Mouse (Mus musculus) limb, embryonic 15.5 days (tissue): ENCODE measurements around the gene Smg6. TPM values are rescaled to one million over a fixed set of nuclear protein-coding genes. Genes with fewer than 3 reads are reported as not detected.
"Not testable (repeated sequence)": the region's sequence is repeated elsewhere in the genome, so short reads cannot be mapped to it uniquely, and the experiment has no call there.

Experiments used
- ATAC-seq: fragments of 200-750 bp; cut with Nextera tagmentation; 2 replicates; pipeline ENCODE4 v1.8.0; 2017; ENCODE audit warnings: low read depth, moderate TSS enrichment; ENCODE audit not compliant: insufficient number of reproducible peaks, low FRiP score, low TSS enrichment
- H3K27ac ChIP-seq: fragments of 300-500 bp; sonication (generic); 2 replicates; pipeline ENCODE4 v1.5.1; 2015; ENCODE audit warnings: moderate library complexity, mild to moderate bottlenecking, inconsistent platforms
- H3K27me3 ChIP-seq: fragments of 300-500 bp; sonication (generic); 2 replicates; pipeline ENCODE4 v1.6.1; 2015; ENCODE audit warnings: inconsistent platforms
- H3K36me3 ChIP-seq: fragments of 300-500 bp; sonication (generic); 2 replicates; pipeline ENCODE4 v1.6.1; 2015; ENCODE audit warnings: inconsistent platforms
- H3K4me1 ChIP-seq: fragments of 300-500 bp; sonication (generic); 2 replicates; pipeline ENCODE4 v1.6.1; 2015; ENCODE audit warnings: inconsistent platforms
- H3K4me2 ChIP-seq: fragments of 300-500 bp; sonication (generic); 2 replicates; pipeline ENCODE4 v1.6.1; 2015; ENCODE audit warnings: mild to moderate bottlenecking, inconsistent platforms
- H3K4me3 ChIP-seq: fragments of 300-500 bp; sonication (generic); 2 replicates; pipeline ENCODE4 v1.5.1; 2015; ENCODE audit warnings: mild to moderate bottlenecking, inconsistent platforms
- H3K9ac ChIP-seq: fragments of 300-500 bp; sonication (generic); 2 replicates; pipeline ENCODE4 v1.6.1; 2015; ENCODE audit warnings: inconsistent platforms
- H3K9me3 ChIP-seq: fragments of 300-500 bp; sonication (generic); 2 replicates; pipeline ENCODE4 v1.6.1; 2016; ENCODE audit warnings: inconsistent platforms
- WGBS: fragments of 180-500 bp; shearing (Covaris S2); methylation state at CpG from one replicate; pipeline ENCODE4 v1.1.7; 2015; 5-methylcytosine and 5-hydroxymethylcytosine counted together
- polyA plus RNA-seq: library from polyadenylated mRNA; unstranded; fragments of >200 nt; fragmentation: Nextera tagmentation; extraction: Ambion mirVana; gene quantifications from 2 replicates; pipeline ENCODE4 v1.2.1, GENCODE M21; 2015

Smg6 gene
- polyA plus RNA-seq, 1 experiment from 2014 or later = 17.6 TPM

DNA sequence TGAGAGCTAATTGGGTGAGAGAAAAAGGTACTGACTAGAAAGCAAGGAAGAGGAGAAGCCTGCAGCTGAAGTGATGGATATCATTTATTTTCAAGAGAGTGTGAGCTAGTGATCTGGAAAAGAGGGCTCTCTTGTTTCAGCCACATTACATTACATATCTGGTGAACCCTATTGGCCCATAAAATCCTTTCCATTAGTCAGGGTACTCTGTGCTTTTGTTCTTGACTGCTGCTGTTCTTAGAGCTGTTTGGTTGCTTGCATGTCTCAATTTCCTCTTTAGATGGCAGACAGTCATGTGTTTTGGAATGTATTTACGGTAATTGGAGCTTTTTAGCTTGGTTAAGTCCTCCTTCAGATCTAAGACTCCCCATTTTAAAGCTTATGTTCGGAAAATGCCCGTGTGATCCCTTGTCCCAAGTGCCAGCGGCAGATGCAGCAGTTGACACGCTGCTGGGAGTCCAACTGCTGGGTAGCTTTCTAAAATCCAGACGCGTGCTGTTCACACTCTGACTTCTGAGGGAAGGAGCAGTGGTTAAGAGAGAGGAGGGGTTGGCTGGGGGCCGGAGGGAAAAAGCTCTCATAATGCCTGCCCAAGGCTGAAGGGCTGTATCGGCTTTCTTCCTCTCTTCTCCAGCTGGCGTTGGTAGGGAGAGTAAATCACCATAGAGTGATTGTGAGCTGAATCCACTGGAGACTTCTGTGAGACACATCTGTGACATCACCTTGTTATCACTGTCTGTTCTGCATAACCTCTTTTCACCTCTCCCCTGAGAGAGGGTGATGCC, 75.4 kb downstream of the Smg6 start:
- Histone ChIP-seq H3K36me3 (no peaks in the 10 kb centered on the region; the same call in 1 of the 2 replicates), H3K27ac (peak overlapping the region; percentile 65), H3K9me3 (no peaks in the 10 kb centered on the region), H3K27me3 (no peaks in the 10 kb centered on the region), H3K4me3 (no peak overlapping the region), H3K9ac (no peak overlapping the region), H3K4me1 (peaks cover 6% of the 10 kb centered on the region), H3K4me2 (no peak overlapping the region)
- 36% methylated on average over 10 of the region's 10 CpGs for WGBS
- ATAC-seq = no peak

DNA sequence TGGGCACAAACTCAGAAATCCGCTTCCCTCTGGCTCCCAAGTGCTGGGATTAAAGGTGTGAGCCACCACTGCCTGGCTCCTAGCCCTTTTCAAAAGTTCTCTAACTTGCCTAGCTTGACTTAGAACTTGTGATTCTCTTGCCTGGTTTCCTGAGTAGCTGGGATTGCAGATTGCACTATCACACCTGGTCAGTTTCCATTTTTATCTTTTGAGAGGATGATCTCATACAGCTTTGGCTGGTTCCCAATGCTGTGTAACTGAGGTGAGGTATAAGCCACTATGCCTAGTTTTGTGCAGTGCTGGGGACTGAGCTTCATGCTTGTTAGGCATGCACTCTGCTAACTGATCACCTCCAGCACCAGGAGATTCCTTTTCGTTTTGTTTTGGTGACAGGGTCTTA, 82.6 kb downstream of the Smg6 start:
- Histone ChIP-seq H3K4me2 (no peak overlapping the region), H3K36me3 (no peaks in the 10 kb centered on the region), H3K27me3 (no peaks in the 10 kb centered on the region), H3K9me3 (no peaks in the 10 kb centered on the region), H3K4me1 (peaks cover 15% of the 10 kb centered on the region), H3K27ac (no peak overlapping the region), H3K4me3 (no peak overlapping the region), H3K9ac (no peak overlapping the region)
- ATAC-seq = no peak
- 71% methylated on average over 2 of the region's 2 CpGs for WGBS

DNA sequence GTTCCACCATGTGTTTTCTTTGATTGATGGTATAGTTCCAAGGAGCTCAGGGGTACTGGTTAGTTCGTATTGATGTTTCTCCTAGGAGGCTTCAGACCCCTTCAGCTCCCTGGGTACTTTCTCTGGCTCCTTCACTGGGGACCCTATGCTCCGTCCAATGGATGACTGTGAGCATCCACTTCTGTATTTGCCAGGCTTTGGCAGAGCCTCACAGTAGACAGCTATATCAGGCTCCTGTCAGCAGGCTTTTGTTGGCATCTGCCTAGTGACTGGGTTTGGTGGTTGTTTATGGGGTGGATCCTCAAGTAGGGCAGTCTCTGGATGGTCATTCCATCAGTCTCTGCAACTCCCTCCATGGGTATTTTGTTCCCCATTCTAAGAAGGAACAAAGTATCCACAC, 83.9 kb downstream of the Smg6 start:
- not testable (repeated sequence) for ATAC-seq, H3K27ac ChIP-seq, H3K9ac ChIP-seq, H3K4me2 ChIP-seq, H3K36me3 ChIP-seq, H3K27me3 ChIP-seq, H3K9me3 ChIP-seq, H3K4me3 ChIP-seq
- H3K4me1 ChIP-seq = peaks cover 26% of the 10 kb centered on the region
- WGBS = 85% methylated on average over 2 of the region's 2 CpGs

DNA sequence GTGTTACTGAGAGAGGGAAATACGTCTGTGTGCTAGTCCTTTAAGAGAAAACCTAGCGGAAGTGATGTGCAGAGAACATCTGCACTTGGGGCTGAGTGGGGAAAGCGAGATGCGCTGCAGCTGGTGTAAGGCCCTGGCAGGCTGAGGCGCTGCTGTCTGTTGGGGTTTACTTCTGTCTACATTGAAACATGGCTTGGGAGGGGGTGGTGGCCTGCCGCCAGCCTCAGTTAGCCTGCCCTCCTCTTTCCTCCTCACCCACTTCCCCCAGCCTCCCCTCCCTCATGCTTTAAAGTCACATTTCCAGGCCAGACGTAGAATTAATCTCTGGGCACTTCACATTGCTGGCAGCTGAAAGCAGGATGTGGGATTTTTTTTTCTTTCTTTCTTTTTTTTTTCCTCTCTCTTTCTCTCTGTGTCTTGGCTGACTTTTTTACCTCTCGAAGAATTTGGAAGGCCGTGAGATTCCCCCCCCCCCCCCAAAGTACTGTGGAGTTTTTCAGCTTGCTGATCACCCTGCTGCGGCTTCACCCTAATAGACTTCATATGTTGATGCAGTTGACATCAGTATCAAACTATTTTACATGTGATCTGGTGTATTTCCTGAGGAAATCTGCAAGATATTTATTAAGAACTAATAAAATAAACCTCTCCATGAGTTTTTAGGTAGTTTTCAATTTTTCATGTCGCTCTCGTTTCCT, 87.5 kb downstream of the Smg6 start:
- no peaks in the 10 kb centered on the region for H3K27me3 ChIP-seq
- H3K4me1 ChIP-seq = peaks cover 56% of the 10 kb centered on the region
- H3K9ac ChIP-seq = no peak overlapping the region
- 16% methylated on average over 12 of the region's 12 CpGs for WGBS
- no peaks in the 10 kb centered on the region for H3K36me3 ChIP-seq
- no peaks in the 10 kb centered on the region for H3K9me3 ChIP-seq
- ATAC-seq = peak; percentile 76
- 0 out of 2 replicates have a peak overlapping the region, but pooled peaks have one; percentile 20 for H3K4me2 ChIP-seq
- peak overlapping the region; percentile 86 for H3K27ac ChIP-seq
- no peak overlapping the region for H3K4me3 ChIP-seq

DNA sequence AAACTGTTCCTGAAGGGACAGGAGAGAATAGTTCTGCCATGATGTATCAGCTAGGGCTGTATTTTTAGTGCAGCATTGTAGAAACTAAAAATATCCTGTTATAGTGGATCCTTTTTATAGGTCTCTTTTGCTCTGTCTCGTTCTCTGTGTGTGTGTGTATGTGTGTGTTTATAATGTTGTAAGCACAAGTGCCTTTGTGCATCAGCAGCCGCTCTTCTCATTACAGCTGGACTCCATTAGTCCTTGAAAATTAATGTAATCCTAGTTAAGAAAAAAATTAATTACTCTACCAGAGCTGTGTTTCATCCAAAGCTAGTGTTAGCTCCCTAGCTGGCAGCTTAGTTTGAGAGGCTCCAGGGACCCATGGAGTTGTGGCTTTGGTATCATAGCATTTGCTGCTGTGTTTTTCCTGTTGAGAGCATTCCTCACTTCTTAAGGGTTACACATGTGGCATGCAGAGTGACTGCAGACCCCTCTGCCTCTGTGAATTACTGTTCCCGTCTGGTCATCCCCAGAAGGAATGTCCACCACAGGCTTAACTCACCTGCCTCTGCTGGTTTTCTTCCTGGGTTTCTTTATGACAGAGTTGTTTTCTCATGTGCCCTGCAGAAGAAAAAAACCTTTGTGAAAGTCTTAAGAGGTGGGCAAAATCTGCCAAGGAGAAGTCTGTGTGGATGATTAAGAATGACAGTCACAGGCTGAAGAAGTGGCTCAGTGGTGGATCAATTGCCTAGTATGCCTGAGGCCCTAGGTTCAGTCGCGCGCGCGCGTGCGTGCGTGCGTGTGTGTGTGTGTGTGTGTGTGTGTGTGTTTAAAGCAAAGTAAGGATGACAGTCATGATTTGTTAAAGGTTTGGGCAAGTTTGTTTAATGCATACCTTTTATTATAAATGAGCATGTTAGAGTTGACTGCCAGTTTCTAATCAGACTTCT, 88.4 kb downstream of the Smg6 start:
- H3K4me3 ChIP-seq = no peak overlapping the region
- H3K27ac ChIP-seq = peak overlapping the region; percentile 86
- no peak; the same call in 1 of the 2 replicates for ATAC-seq
- no peaks in the 10 kb centered on the region for H3K27me3 ChIP-seq
- no peak overlapping the region for H3K9ac ChIP-seq
- WGBS = 63% methylated on average over 12 of the region's 12 CpGs
- no peaks in the 10 kb centered on the region for H3K9me3 ChIP-seq
- peaks cover 58% of the 10 kb centered on the region for H3K4me1 ChIP-seq
- H3K4me2 ChIP-seq = peak overlapping the region; percentile 25
- H3K36me3 ChIP-seq = no peaks in the 10 kb centered on the region

DNA sequence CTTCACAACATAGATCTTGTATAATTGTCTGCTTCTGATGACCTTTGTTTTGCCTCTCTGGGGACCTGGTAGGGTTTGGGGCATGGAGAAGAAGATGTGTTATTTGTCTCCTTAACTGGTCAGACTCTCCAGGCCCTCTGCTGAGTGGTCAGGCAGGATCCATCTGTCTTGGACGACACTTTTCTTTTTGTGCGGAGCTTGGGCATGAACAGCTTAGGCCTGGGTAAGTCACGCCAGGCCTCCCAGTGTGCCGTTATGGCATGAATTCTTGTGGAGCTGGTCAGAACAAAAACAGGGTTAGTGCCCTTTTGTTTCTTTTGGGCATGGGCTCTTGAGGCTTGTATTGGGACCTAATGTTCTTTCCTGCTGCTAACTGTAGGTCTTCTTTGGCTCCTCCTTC, 89.2 kb downstream of the Smg6 start:
- no peak overlapping the region for H3K4me3 ChIP-seq
- no peak overlapping the region for H3K4me2 ChIP-seq
- no peak overlapping the region for H3K9ac ChIP-seq
- ATAC-seq = no peak
- no peaks in the 10 kb centered on the region for H3K27me3 ChIP-seq
- WGBS = 52% methylated on average over 4 of the region's 4 CpGs
- peaks cover 58% of the 10 kb centered on the region for H3K4me1 ChIP-seq
- H3K36me3 ChIP-seq = no peaks in the 10 kb centered on the region
- peak overlapping the region; percentile 86 for H3K27ac ChIP-seq
- H3K9me3 ChIP-seq = no peaks in the 10 kb centered on the region

DNA sequence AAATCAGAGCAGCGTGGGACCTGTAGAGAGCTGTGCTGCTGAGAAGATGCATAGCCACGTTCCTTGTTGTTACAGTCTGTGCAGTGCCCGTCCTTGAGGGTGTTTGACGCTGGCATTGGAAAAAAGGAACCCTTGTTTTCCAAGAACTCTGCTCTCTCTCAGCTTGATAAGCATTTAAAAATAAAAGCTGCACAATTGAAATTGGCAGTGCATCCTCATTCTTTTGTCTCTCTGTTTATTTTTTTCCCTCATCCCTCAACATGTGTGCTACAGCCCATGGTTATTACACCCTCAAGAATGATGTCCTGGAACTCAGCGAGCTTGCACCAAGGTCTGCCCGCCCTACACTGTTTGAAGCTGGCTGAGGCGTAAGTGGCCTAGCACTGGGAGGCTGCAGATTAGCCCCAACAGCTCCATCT, 89.8 kb downstream of the Smg6 start:
- peak overlapping the region; percentile 86 for H3K27ac ChIP-seq
- no peak overlapping the region for H3K4me2 ChIP-seq
- H3K4me1 ChIP-seq = peaks cover 58% of the 10 kb centered on the region
- no peaks in the 10 kb centered on the region for H3K36me3 ChIP-seq
- H3K27me3 ChIP-seq = no peaks in the 10 kb centered on the region
- no peak overlapping the region for H3K9ac ChIP-seq
- no peak for ATAC-seq
- H3K9me3 ChIP-seq = no peaks in the 10 kb centered on the region
- no peak overlapping the region for H3K4me3 ChIP-seq
- 47% methylated on average over 7 of the region's 7 CpGs for WGBS

DNA sequence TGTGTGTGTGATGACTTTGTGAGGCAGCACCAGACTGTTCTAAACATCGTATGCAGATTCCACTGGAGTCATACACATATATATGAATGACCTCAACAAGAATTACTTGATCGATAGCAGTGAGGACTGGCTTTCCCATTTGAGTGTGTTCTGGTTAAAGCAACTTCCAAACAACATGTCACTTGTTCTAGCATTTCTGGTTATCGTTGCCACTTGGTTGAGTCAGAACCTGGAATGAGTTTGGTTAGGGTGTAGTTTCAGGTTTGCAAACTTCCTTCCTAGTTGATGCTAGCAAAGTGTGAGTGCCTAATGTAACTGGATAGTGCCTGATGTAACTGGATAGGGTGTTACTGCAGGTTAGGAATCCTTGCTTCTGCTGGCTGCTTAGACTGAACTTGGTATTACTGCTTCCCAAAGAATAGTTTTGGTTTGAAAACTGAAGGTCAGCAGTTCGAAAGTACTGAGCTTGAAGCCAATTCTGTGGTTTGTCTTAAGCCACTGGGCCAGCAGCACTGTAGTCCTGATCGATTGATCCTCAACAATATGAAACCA, 90.8 kb downstream of the Smg6 start:
- WGBS = 55% methylated on average over 5 of the region's 5 CpGs
- no peak for ATAC-seq
- Histone ChIP-seq H3K9me3 (no peaks in the 10 kb centered on the region), H3K9ac (no peak overlapping the region), H3K27ac (peak overlapping the region; percentile 86), H3K27me3 (no peaks in the 10 kb centered on the region), H3K36me3 (no peaks in the 10 kb centered on the region), H3K4me3 (no peak overlapping the region), H3K4me2 (no peak overlapping the region), H3K4me1 (peaks cover 63% of the 10 kb centered on the region)

DNA sequence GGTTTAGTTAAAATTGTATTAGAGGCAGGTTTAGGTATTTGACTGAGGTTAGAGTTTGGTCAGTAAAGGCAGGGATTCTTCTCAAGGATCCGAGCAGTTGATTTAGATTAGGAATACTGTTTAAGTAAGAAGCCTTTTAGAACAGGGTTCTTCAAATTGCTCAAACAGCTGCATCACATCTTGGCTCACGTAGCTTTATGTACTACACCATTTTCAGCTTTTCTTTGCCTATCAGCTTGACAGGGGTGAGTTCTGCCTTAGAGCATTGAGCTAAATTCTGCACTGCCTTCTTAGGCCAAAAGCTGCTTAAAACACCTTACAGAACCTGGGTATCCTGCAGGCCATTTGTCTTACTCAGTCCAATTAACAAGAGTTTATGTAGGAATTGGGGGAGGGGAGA, 92.2 kb downstream of the Smg6 start:
- Histone ChIP-seq H3K4me3 (no peak overlapping the region), H3K36me3 (no peaks in the 10 kb centered on the region), H3K4me1 (peaks cover 55% of the 10 kb centered on the region), H3K27me3 (no peaks in the 10 kb centered on the region), H3K27ac (peak overlapping the region; percentile 33; the same call in 1 of the 2 replicates), H3K9ac (no peak overlapping the region), H3K9me3 (no peaks in the 10 kb centered on the region), H3K4me2 (no peak overlapping the region)
- 58% methylated on average over 2 of the region's 2 CpGs for WGBS
- ATAC-seq = no peak

DNA sequence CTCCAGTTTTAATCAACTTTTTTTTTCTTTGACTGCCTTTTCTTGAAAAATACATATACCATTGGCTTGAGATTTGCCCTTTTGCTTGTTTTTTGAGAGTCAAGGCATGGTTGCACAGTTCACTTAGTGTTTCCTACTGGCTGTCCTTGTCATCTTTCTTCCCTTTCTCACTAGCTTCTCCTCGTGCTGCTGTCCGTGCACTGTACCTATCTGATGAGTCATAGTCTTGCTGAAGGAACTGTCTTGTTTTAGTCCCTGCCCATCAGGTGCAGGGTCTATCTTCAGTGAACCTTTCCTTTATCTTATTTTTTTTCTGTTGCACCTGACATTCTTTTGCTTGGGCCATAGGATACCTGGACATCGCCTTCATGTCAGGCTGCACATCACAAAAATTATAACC, 101.4 kb downstream of the Smg6 start:
- H3K4me1 ChIP-seq = peaks cover 10% of the 10 kb centered on the region; the same call in 1 of the 2 replicates
- ATAC-seq = no peak
- H3K27ac ChIP-seq = no peak overlapping the region
- H3K4me3 ChIP-seq = no peak overlapping the region
- H3K9ac ChIP-seq = no peak overlapping the region
- 76% methylated on average over 3 of the region's 3 CpGs for WGBS
- H3K4me2 ChIP-seq = no peak overlapping the region
- no peaks in the 10 kb centered on the region for H3K9me3 ChIP-seq
- H3K36me3 ChIP-seq = no peaks in the 10 kb centered on the region
- H3K27me3 ChIP-seq = no peaks in the 10 kb centered on the region

DNA sequence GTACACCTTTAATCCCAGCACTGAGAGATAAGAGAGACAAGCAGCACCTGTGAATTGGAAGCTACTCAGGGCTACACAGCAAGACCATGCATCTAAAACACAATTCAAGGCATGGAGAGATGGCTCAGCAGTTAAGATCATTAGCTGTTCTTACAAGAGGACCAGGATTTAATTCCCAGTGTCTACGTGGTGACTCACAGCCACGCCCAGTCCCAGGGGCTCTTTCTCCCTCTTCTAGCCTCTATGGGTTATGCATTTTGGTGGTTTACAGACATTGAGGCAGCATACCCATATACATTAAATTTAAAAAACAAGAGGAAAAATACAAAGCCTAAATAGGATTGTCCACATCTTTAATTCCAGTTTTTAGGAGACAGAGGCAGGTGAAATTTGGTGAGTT, 102.0 kb downstream of the Smg6 start:
- H3K27ac ChIP-seq = no peak overlapping the region
- ATAC-seq = no peak
- no peaks in the 10 kb centered on the region for H3K9me3 ChIP-seq
- H3K4me1 ChIP-seq = peaks cover 10% of the 10 kb centered on the region; the same call in 1 of the 2 replicates
- no peak overlapping the region for H3K9ac ChIP-seq
- no peak overlapping the region for H3K4me2 ChIP-seq
- WGBS = 60% methylated on average over 2 of the region's 2 CpGs
- H3K4me3 ChIP-seq = no peak overlapping the region
- H3K27me3 ChIP-seq = no peaks in the 10 kb centered on the region
- no peaks in the 10 kb centered on the region for H3K36me3 ChIP-seq
